Mouse (Mus musculus) hematopoietic stem cell, adult 5-6 weeks (primary cell): Measurements from ENCODE around the gene Tmprss6. TPM values are rescaled to one million over a fixed set of nuclear protein-coding genes. Genes with fewer than 3 reads are reported as not detected.

Source experiments
- ATAC-seq, 2 experiments: fragments of 125-278 bp in 1 of 2; replicated peaks in 1 of 2; 2 replicates each; pipeline ENCODE4 v1.8.0; 2016 to 2017; ENCODE audit warnings: inconsistent platforms in 2 of 2, mild to moderate bottlenecking in 2 of 2, moderate number of reproducible peaks in 2 of 2, low read depth in 1 of 2, moderate TSS enrichment in 1 of 2; ENCODE audit not compliant: low FRiP score in 2 of 2, poor library complexity in 2 of 2, severe bottlenecking in 2 of 2, insufficient read depth in 1 of 2, low TSS enrichment in 1 of 2
- total RNA-seq: library from RNA; stranded (forward); fragments of 172-1452, 232-1000 nt; gene quantifications from 2 replicates; pipeline ENCODE4 v1.2.3, GENCODE M21; 2017

The Tmprss6 gene
- total RNA-seq, 1 experiment from 2014 or later: not detected

DNA sequence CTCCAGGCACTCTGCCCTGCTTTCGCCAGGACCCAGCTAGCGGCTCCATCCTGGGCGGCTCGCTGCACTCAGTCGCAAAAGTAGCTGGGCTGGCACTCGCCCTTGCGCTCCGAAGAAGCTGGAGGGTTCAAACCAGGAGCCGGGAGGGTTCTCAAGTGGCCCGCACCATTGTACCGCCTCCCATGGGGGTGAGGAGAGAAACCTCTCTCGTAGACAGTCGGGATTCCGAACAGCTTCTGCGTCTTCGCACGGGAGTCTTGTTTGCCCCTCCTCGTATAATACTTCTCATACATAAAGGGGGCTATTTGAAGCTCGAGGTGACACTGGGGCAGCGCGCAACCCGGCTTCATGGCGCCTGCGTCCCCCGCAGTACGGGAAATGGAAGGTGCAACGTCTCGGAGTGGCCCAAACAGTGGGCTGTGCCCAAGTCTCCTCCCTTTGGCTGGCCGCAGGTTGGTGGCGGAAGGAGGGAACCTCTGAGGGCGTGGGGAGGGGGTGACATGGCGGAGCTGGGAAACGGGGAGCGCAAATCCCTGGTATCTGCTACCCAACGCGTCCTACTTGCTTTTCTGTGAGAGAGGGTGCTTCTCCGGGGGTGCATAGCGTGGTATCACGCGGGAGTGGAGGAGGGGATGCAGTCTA lies 62.0 kb downstream of the Tmprss6 start, which contains the start of gene Mpst:
Mpst (plus strand) TSS at position 124 of the 642 bp plus-strand sequence.
- ATAC-seq: peak; percentile 89 to 90

DNA sequence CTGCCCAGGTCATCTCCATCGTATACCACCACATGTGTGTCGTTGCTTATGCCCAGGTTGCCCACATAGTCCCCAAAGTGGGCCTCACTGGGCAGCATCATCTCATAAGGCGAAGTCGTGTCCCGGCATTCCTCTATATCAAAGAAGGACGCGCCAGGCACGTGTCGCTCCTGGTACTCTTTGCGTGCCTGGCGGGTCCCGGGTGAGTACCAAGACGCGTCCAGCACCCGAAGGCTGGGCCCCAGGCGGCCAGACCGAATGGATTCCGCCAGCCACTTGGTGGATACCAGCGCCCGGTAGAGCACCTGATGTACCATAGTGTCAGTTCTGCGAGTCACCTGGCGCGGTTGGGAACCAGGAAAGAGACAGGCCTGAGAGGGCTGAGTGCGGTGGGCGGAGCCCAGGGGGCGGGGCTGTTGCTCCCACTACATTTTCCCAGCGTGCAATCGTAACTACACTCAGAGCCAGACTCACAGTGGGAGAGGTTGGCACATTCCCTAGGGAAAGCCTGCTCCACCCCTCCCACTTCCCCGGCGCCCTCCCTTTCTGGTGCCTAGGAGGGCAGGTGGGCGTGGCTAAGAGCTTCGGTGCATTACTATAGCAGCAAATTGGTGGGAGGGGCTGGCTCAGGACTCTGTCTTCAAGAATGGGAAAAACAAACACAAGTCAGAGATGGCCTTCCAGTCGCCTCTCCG lies 62.8 kb downstream of the Tmprss6 start, which contains the start of gene Tst:
Tst (minus strand) TSS at position 391 of the 695 bp plus-strand sequence.
- ATAC-seq: peak; percentile 15 to 23; a peak in 2 of 4 replicates

DNA sequence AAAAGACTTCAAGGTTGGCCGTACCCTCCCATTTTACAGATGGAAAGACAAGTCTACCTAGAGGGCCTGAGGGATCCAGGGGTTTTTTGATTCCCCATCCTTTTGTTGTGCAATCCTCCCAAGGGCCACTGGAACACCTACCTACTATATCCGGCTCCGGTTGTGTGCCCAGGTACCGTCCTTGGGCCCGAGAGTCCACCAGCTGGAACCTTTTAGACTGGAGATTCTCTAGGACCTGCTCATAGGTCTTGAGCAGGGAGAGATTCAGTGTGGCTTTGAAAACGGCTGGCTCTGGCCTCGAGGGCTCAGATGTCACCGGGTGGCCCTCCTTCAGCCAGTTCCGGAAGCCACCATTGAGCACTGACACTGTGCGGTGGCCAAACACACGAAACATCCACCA lies 63.3 kb downstream of the Tmprss6 start:
- ATAC-seq: no peak

- ATAC-seq: no peak
Measured at GRCm38 (mm10) chr15:78403896-78404295, 64.5 kb downstream of the Tmprss6 start.

DNA sequence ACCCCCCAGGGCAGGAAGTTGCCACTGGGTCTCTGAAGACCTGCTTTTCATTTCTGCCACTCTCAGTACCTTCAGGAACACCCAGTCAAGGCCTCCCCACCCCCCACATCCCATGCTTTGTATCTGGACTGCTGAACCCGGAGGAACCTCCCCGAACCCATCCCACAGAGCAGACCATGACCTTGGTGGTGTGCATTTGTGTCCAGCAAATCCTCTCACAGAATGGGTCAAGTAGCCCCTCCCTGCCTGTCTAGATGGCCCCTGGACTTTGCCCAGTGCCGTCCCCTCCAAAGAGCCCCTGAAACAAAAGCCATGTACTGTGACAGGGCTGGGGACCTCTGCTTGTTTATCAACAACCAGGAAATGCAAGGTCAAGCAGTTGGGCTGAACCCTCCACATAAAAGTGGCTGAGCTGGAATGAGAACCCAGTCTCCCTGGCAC lies 65.1 kb downstream of the Tmprss6 start:
- ATAC-seq: no peak

DNA sequence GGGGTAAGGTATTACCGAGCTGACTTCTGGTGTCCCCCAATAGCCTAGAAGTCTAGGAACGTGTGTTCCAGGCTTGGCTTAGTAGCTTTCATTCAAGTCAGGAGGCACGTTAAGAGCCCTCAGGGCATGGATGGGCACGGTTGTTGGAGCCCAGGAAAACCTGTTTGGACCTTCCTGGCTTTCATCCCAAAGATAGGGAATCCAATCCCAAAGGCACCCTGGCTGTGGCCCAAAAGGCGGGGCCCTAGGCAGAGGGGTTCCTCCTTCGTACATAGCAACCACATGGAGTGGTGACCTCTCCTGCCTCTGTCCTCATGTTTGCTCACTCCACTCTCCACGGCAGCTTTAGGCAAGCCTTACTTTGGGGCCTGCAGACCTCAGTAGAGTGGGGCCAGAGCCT lies 66.0 kb downstream of the Tmprss6 start:
- no peak for ATAC-seq

DNA sequence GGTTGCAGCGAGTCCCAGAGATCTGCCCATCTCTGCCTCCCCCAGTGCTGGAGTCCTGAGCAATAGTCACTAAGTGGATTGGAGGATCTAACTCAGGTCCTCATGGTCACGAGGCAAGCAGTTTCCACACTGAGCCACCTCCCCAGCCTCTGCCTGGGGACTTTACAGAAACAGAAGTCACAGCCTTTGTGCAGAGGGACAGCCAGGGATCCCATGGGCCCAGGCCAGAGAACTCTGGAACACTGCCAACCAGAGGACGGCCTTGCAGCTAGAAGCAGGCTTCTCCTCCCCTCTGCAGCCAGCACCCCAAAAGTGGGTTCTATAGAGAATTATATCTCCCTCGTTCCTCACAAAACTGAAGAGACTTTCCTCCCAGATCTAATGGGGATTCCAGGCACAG lies 66.5 kb downstream of the Tmprss6 start:
- no peak for ATAC-seq

- ATAC-seq: peak; percentile 12 to 29; a peak in 1 of 4 replicates
Measured at GRCm38 (mm10) chr15:78401345-78401744, 67.1 kb downstream of the Tmprss6 start.

DNA sequence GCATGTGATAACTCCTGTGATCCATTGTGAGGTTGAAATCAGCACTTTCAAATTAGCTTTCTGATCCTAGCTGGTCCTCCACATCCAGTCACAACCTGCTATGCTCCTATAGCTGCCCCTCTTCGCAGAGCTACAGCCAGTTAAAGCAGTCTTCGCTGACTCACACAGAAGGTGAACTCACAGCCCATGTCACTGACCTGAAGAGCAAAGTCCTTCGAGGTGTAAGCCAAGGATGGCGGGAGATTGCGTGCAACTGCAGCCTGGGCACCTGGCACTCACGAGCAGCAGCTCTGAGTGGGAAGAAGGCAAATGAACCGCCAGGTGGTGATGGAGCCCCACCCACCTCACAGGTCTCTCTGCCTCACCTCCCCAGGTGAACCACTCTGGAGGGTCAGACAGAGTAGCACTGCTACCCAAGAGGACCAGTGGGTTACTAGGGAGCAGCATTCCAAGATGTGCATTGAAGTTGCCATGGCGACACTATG lies 72.9 kb downstream of the Tmprss6 start, which contains the start of gene Tex33:
Tex33 (minus strand) TSS at position 435 of the 485 bp plus-strand sequence.
- ATAC-seq: no peak

DNA sequence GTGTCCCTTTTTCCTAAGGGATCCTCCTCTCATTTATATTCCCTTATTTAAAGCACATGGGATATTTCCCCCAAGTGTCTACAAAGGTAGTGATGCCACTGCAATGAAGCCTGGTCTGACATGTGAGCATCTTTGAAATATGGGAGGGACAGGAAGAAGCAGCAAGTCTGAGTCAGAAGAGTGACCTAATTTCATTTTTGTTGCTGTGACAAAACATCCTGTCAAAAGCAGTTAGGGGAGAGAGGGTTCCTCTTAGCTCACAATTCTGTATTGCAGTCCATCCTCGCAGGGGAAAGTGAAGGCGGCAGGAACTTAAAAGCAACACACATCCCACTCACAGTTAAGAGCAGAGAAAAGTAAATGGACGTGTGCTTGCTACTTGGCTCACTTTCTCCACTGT lies 77.6 kb downstream of the Tmprss6 start:
- ATAC-seq: peak in 1 of 2 experiments; percentile 56; a peak in 1 of 4 replicates

Other genes with a start within 250 kb of the Tmprss6 start
- gene Ncf4, start 223.8 kb downstream of the Tmprss6 start, total RNA-seq: 55.9 and 70.4 TPM in 2 replicates
- 1.7 and 3.3 TPM in 2 replicates for gene Csf2rb2, start 162.9 kb downstream of the Tmprss6 start, total RNA-seq
- 21.4 and 24.5 TPM in 2 replicates for gene Csf2rb, start 142.9 kb downstream of the Tmprss6 start, total RNA-seq
- 0.75 TPM in 1 of 2 replicates, not detected in the other for gene Tex33, start 72.7 kb downstream of the Tmprss6 start, total RNA-seq
- gene Tst, start 62.7 kb downstream of the Tmprss6 start, total RNA-seq: 9.5 and 16.6 TPM in 2 replicates
- gene Mpst, start 62.2 kb downstream of the Tmprss6 start, total RNA-seq: 19.4 and 24.1 TPM in 2 replicates
- 17.7 and 21.4 TPM in 2 replicates for gene Kctd17, start 40.1 kb downstream of the Tmprss6 start, total RNA-seq
- gene Il2rb, start 26.6 kb upstream of the Tmprss6 start, total RNA-seq: 2.6 and 2.9 TPM in 2 replicates
- gene C1qtnf6, start 62.8 kb upstream of the Tmprss6 start, total RNA-seq: 1.3 and 2.5 TPM in 2 replicates
- gene Sstr3, start 76.1 kb upstream of the Tmprss6 start, total RNA-seq: not detected in 2 replicates
- gene Rac2, start 104.1 kb upstream of the Tmprss6 start, total RNA-seq: 145 and 153 TPM in 2 replicates
- 50.4 and 75.4 TPM in 2 replicates for gene Cyth4, start 128.4 kb upstream of the Tmprss6 start, total RNA-seq